Mouse (Mus musculus) gastrocnemius, postnatal 14 days (tissue): Measurements from ENCODE around the gene Zfp513. TPM values are rescaled to one million over a fixed set of nuclear protein-coding genes. Genes with fewer than 3 reads are reported as not detected.
A peak's percentile ranks its signal among the peaks of the same experiment; 100 is the strongest.
"Not testable (repeated sequence)": the region's sequence is repeated elsewhere in the genome, so short reads cannot be mapped to it uniquely, and the experiment has no call there.

ENCODE experiments used
- DNase-seq: peaks from one replicate; pipeline ENCODE4 v3.0.0; 2021; ENCODE audit warnings: mixed read lengths
- intact Hi-C: fragments of 180-260 bp; cut with DNase I; formaldehyde crosslinking; loops from one replicate; pipeline ENCODE4 v1.15.1; 2025; ENCODE audit warnings: low total_unique reads
- long read RNA-seq, 2 experiments: library from polyadenylated mRNA; stranded (forward); transcript quantifications; one replicate each; pipeline ENCODE4 v2.0.0; 2021
- total RNA-seq, 2 experiments: library from RNA; stranded (reverse); gene quantifications; 2 replicates each; pipeline ENCODE4 v1.2.3; 2021

Zfp513 gene
- 1 to 10 TPM; 7.1 TPM for total RNA-seq
- long read RNA-seq, experiment 1, transcript Zfp513-202 (4 exons, 2,228 nt) = major isoform, 5 of 12 reads
- long read RNA-seq, experiment 1, partial matches to known transcripts = 1 of 12 reads
- long read RNA-seq, experiment 1, other reads (novel, unspliced or antisense) = 6 of 12 reads
- long read RNA-seq, experiment 2, transcript Zfp513-202 (4 exons, 2,228 nt) = major isoform, 6 of 8 reads
- long read RNA-seq, experiment 2, partial matches to known transcripts = 0 of 8 reads
- long read RNA-seq, experiment 2, other reads (novel, unspliced or antisense) = 1 of 8 reads

DNA sequence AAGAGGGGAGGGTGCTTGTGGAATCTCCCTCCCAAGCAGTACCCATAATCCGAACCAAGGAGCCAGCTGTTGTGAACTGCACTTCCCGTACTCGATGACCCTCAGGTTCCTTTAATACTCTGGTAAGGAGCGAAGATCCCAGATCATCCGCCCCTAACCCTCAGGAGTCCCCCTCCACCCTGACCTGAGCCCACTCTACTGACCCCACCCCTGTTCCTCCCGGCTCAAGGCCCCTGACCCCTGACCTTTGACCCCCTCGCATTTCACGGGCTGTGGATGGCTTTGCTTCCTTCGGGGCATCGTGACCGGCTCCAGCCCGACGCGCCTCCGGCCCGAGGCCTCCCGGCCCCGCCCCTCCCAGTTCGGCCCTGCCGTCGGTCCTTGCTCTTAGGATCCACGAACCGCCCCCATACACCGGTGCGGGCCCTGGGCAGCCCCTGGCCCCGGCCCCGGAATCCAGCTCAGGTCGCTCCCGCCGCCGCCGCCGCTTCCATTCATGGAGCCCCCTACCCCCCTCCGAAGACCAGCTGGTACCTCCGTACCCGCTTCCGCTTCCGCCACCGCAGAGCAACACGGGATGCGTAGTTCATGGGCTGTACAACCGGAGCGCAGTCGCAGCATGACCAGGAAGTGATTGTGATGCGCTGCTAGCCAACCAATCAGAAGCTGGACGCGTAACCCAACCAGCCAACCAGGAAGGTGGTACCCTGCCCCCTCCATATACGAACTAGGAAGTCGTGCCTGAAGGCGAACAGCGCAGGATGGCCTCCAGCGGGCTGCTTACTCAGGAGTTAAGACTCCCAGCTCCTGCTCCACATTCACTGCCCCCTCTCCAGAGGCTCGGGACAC, at the start of gene Zfp513:
Gene Zfp513 (minus strand): TSS at position 562 of the 849 bp plus-strand sequence.
- DNase-seq = peak; percentile 95
- intact Hi-C loops = no loop called here

DNA sequence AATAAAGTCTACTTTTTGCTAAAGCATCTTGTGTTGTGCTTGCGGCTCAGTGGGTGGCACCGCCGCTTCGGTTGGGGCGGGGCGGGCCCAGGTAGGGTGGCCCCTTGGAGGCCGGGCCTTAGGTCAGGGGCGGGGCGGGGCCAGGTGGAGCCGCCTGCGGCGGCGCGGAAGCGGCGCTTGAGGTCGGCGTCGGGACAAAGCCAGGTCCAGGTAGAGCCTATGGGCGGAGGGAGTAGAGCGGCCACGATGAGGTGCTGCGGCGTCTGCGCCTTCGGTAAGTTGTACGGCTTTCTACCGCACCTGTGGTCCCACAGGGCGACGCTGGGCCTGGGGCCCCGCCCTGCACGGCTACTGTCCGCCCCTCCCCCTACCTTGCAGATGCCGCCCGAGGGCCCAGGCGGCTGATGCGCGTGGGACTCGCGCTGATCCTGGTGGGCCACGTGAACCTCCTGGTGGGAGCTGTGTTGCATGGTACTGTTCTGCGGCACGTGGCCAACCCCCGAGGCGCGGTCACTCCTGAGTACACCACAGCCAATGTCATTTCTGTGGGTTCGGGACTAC, 49.5 kb upstream of the Zfp513 start, which contains the start of gene Krtcap3:
Gene Krtcap3 (plus strand): TSS at position 151 of the 561 bp plus-strand sequence.
- intact Hi-C loops = no loop called here
- no peak for DNase-seq

DNA sequence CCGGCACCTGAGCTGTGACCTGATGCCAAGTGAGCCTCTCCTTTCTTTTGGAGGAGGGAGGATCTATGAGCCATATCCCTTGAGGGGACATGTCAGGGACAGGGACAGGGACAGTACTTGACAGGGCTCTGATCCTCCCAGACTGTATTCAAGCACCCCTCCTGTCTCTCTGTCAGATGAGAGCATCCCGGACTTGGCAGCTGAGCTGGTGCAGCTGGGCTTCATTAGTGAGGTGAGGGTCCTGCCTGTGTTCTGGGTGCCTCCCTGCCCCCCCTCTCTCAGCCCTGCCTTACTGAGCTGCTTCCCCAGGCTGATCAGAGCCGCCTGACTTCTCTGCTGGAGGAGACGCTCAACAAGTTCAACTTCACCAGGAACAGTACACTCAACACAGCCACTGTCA, 48.6 kb upstream of the Zfp513 start:
- DNase-seq = no peak
- intact Hi-C loops = no loop called here

DNA sequence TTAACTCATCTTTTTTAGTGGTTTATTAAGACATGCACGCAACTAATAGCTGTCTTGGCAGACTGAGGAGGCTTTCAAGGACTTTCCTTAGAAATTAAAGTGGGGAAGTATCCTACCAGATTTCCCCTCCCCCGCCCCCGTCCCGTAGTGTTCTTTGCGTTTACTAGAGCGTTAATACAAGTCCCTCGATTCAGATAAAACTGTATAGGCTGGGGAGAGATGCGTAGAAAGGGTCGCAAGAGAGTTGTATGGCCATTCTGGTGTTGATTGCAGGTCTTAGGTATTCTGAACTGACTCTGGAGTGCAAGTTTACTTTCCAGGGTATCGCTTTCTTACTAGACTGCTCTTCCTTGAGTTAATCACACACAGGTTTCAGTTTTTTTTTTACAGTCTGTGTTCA, 40.1 kb upstream of the Zfp513 start:
- DNase-seq = no peak
- intact Hi-C loops = no loop called here

DNA sequence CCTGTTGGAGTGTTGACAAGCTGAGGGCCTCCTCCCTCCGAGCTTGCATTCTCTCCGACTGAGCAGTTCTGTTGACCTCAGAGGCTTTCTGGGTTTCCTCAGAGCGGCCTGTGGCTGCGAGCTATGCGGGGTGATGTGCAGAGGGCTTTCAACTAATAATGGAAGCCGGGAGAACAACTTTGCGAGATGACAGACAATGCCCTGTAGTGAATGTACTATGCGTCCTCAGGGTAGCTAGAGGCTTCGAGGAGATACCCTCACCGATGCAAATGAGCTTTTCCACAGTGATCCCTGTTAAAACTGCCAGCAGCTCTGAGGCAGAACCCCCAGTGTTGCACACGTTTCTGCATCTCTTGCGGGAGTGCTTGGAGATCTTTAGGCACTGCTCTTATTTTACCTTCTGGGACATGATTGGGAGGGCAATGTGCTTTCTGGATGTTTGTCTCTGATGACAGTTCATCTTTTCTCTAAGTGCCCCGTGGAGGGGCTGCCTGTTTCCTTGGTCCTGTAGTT, 39.5 kb upstream of the Zfp513 start:
- no peak for DNase-seq
- intact Hi-C loops = no loop called here

DNA sequence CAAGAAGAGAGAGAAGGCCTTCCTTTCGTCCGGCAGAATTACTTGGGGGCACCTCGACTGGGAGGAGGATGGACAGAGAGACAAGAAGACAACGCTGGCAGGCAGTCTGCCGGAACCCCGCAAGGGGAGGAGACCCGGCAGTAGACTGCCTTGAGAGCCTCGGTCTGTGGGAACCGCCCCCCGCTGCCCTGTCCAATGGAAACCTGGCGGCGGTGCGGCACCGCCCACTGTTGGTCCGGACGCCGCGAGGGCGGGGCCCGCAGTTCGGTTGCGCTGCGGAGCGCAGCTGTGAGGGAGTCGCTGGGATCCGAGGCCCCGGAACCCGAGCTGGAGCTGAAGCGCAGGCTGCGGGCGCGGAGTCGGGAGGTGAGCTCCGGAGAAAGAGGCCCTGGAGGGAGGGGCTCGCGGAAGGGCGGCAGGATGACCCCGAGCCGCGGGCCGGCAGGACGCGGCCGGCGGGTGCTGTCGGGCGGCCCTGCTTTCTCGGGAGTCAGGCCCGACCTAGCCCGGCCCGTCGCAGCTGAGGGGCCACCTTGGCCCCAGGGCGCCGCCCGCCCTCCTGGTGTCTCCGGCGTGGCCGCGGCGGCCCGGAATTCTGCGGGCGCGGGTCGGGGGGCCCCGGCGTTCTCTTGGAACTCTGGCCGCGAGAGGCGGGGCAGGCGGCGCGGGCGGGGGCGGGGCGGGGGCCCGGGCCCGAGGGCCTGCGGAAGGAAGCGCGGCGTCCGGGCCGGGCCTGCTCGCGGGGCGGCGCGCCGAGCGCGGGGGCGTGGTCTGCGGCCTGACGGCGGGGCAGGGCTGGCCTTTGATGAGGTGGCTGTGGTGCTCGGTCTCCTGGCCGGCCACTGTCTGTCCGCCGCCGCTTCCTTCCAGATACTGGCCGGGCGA, 38.8 kb upstream of the Zfp513 start, which contains the start of the genes Nrbp1 and Gm9970:
Gene Nrbp1 (plus strand): TSS at position 228 of the 885 bp plus-strand sequence.
Gene Gm9970 (minus strand): TSS at position 596 of the 885 bp plus-strand sequence.
- intact Hi-C loops = no loop called here
- peak; percentile 97 for DNase-seq

DNA sequence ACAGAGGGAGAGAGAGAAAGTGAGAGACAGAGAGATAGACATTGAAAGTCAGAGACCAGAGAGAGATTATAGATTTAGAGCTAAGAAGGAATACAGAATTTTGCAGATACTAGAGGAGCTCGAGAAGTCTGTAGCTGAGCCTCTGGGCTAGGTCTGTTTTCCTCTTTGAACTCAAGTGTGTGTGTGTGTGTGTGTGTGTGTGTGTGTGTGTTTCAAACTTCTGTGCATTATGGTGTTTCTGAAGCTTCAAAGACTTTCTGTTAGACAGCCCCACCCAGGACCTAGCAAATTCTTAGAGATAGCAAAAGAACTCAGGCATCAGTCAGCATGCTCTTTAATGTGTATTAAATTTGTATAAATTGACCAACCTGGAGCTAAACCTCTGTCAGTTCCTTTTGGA, 24.5 kb upstream of the Zfp513 start:
- intact Hi-C loops = no loop called here

DNA sequence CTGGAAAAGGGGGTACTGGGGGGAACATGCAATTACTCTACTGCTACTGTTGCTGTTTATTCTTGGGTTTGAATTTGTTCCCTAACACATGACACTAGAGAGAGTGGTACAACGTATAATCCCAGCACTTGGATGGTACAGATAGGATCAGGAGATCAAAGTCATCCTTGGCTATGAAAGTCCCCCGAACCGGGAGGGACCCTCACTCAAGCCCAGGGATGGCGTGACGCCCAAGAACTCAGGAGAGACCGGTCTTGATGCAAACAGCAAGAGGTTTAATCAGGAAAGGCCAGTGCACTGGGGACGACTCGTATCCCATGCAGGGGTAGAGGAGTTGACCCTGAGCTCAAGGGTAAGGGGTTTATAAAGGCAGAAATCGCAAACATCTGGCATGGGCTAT, 20.6 kb upstream of the Zfp513 start:
- intact Hi-C loops = no loop called here
- no peak for DNase-seq

More for the DNA sequence above, 24.5 kb upstream of the Zfp513 start:
- DNase-seq = no peak

DNA sequence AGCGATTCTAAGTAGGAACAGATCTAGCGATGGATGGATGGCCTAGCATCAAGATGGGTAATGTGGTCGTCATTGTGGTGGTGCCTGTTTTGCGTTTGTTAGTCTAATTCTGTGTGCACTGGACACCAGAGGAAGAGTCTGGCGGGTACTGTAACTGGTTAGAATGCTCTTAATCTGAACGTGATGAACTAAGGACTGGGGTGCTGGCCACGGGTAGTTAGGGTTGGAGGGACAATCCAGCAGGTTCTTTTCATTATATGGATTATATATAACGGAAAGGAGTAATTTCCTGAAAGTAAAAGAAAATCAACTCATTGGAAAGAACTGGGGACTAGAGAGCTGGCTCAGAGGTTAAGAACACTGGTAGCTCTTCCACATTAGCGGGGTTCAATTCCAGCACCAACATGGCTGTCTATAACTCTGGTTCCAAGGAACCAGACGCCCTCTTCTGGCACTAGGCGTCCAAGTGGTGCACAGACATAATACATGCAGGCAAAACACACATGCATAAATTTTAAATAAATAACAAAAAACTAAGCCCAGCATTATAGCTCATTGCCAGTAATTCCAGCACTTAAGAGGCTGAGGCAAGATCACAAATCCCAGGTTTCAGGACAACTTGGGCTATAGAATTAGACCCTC, 19.3 kb upstream of the Zfp513 start:
- intact Hi-C loops = no loop called here
- no peak for DNase-seq

DNA sequence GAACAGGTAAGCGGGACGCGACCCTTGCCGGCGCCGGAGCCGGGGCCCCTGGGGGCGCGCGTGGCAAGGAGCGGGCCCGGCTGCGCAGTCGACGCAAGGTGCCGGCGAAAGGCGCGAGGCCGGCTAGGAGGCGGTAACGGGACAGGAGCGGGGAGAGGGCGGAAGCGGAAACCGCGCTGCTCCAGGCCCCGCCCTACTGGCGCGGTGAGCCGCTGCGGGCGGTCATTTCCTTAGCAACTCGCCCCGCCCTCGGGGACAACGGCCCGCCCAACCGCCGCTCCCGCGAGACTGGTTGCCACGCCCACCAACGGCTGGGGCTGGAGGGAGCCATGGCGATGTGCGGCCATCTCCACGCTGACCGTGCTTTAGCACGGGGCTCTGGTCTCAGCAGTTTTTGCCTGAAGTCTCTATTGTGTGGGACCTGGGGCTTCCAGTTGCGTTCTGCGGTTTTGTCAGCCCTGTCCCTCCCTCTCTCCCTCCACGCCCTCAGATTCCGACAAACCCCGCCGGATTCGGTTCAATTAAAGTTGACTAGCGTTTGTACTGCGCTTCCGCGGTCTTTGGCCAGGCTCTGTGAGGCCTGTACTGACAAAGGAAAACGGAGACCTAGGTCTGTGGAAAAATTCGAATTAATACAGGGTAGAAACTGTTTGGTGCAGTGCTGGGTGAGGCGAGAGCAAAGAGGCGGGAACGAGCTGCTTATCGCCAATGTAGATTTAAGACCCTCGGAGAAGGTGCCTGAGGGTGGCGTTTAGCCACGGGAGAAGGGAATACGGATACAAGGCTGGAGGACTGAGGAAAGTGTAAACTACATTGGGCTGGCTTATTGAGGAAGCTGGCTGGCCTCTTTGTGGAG, 18.6 kb upstream of the Zfp513 start, which contains the start of gene Ppm1g:
Gene Ppm1g (minus strand): TSS at position 240 of the 856 bp plus-strand sequence.
- DNase-seq = peak; percentile 98
- intact Hi-C loops = no loop called here

DNA sequence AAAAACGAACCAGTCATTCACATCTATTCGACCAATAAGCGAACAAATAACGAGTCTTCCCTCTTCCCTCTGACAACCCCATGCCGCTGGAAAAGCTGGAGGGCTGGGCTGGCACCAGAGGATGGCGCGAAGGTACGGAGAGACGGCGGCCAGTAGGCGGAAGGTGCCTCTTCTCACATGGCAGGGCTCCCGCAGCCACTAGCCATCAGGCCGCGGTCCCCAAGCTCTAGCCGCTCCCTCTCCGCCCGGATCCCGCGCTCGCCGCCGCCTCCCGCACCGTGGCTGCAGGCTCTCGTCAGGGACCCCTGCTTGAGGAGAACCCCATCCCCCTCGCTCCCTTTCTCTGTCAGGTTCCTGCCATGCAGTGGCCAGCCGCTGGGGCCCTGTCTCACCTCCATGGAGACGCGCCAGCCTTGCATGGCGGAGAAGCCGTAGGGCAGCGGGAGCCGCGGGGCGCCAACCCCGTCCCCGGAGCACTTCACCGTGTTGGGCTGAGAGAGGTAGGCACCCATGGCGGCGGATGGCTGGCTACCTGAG, 17.9 kb upstream of the Zfp513 start:
- intact Hi-C loops = no loop called here

DNA sequence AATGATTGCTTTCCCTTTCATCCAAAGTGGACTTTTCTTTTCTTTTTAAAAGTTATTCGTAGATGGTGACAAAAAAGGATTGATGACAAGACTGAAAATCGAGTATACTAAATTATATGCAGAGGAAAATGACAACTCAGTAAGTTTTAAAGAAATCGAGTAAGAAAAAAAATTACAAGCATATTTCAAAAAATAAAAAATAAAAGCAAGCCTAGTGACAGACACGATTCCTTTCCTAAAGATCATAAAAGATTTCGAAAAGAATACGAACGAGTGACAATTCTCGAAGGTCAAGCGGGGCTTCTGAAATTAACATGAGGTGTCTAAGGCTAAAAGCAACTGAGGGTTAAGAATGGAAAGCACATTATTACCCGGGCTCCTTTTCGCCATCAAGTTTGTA, 17.4 kb upstream of the Zfp513 start:
- DNase-seq = no peak
- intact Hi-C loops = no loop called here

More for the DNA sequence above, 17.9 kb upstream of the Zfp513 start:
- DNase-seq = peak; percentile 47

DNA sequence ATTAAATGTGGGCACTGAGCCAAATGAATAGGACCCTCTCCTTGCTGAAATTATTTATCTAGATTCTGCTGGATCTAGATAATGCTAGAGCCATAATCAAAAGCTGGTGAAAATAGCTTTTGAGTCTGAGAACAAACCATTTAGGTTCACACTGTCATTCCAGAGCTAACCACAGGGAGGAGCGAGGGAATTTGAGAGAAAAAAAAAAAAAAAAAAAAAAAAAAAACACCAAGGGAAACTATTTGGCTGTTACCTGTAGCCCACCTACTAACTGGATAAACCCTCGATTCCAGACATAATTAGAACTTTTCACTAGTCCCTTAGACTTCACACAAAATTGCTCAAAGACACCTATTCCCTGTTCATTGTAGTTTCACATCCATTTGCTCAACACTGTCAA, 17.0 kb upstream of the Zfp513 start:
- intact Hi-C loops = no loop called here
- no peak for DNase-seq

DNA sequence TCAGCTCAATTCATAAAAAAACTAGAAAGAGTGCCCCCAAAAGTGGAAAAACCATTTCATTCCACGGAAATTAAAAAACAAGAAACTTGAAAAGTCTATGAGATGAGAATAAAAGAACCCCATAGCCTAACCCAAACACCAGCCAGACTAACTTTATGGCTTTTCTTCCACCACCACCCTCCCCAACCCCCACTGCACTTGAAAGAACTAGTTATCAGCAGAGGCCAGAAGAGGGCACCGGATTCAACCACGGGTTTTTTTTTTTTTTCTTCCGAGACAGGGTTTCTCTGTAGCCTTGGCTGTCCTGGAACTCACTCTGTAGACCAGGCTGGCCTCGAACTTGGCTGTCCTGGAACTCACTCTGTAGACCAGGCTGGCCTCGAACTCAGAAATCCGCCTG, 16.2 kb upstream of the Zfp513 start:
- DNase-seq = no peak
- intact Hi-C loops = no loop called here

DNA sequence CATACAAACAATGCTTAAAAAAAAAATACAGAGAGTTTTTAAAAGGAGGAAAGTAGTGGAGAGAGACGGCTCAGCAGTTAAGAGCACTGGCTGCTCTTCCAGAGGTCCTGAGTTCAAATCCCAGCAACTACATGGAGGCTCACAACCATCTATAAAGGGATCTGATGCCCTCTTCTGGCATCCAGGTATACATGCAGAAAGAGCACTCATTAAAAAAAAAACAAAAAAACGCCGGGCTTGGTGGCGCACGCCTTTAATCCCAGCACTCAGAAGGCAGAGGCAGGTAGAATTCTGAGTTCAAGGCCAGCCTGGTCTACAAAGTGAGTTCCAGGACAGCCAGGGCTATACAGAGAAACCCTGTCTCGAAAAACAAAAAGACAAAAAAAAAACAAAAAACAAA, 14.5 kb upstream of the Zfp513 start:
- DNase-seq, intact Hi-C loops: not testable (repeated sequence)

DNA sequence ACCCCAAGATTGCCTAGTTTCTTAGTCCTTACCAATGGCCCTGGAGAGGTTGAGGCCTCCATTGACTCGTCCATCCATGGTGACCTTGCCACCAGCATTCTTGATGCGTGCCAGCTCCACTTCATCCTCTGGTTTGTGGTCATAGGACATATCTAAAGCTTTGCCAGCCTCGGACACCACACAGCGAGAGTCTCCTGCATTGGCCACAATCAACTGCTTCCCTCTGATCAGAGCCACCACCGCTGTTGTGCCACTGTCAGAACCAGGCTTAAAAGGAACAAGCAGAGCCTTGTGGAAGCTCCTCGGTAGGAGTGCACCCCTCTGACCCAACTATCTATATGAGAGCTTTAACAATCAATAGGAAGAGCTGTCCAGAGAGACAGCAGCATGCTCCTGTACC, 2.3 kb upstream of the Zfp513 start:
- no peak for DNase-seq
- intact Hi-C loops = no loop called here

DNA sequence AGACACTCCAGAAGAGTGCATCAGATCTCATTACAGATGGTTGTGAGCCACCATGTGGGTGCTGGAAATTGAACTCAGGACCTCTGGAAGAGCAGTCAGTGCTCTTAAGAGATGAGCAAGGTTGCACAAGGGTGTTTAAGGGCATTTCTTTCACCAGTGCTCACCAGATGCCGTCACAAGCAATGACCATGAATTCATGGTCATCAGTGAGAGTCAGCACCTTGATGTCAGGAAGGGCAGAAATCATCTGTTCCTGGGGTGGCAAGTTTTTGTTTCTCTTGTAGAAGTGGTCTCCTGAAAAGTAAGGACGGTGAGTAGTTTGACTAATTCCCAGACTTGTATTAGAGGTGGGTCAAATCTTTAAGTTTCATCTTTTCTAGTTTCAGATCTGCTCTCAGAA, 1.8 kb upstream of the Zfp513 start:
- intact Hi-C loops = no loop called here
- DNase-seq = no peak
